Mouse (Mus musculus): ENCODE measurements around the gene Bcas3.

DNA sequence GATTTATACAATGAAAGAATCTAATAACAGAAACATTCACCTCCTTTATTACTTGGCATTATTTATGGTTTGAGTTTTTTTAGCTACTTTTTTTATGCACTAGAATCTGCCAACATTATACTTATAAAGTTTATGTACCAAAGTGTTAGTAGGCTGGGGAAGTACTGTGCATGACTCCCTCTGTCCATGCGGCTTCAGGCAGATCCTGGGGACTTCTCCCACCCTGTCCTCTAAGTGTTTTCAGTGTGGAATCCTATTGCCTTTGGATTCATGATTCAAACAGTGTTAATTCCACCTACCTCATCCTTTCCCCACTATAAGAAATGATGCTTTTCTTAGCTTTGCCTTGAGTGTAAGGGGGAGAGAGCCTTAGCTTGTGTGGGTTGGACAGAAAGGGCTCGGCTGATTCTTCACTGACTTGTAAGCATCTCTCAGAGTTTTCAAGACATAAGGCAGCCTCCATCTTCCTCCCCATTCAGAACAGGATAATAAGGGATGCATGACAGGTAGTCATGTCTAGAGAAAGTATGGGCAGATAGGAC is 402.6 kb downstream of the Bcas3 start:
- no peak for TF ChIP-seq CTCF (IDR thresholded peaks at IDR 0.05; ENCODE audit: low read depth)
- TF ChIP-seq EP300 (IDR thresholded peaks at IDR 0.05; ENCODE audit: low read depth), result no peak
